Mouse (Mus musculus) frontal cortex, adult (tissue): ENCODE results near the gene Kdm2b.

Source experiments
- ATAC-seq: cut with Nextera tagmentation; 2 replicates; pipeline ENCODE4 v1.9.2; 2017; ENCODE audit warnings: mild to moderate bottlenecking, moderate library complexity, mixed read lengths; ENCODE audit not compliant: low TSS enrichment

The Kdm2b gene

DNA sequence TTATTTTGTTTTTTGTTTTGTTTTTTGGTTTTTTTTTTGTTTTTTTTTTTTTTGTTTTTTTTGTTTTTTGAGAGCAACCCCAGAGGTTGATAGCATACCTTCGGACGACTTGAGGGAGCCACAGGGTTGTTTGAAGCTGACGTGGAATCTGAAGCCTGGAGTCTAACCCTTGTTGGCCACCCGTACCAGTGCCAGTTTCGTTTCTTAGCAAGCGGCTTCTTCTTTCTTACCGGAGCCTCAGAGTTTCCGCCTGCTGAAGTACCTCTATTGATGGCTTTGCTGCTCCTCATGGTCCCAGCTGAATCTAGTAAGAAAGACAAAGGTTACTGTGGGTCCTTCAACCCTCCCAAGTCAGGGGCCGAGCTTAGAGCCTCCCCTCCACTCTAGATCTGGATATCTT is 22.1 kb upstream of the Kdm2b start:
- no peak for ATAC-seq

DNA sequence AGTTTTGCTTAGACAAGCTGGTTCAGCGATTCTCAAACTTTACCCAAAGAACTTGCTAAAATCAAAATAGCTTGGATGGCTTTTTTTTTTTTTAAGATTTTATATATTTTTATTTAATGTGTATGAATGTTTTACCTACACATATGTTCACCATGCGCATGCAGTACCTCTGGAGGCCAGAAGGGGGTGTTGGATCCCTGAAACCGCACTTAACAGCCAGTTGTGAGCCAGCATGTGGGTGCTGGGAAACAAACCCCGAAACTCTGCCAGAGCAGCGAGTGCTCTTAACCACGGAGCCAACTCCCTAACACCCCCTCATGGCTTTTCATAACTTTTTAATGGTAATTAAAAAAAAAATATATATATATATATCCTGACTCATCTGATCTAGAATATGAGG is 21.2 kb upstream of the Kdm2b start:
- no peak for ATAC-seq

DNA sequence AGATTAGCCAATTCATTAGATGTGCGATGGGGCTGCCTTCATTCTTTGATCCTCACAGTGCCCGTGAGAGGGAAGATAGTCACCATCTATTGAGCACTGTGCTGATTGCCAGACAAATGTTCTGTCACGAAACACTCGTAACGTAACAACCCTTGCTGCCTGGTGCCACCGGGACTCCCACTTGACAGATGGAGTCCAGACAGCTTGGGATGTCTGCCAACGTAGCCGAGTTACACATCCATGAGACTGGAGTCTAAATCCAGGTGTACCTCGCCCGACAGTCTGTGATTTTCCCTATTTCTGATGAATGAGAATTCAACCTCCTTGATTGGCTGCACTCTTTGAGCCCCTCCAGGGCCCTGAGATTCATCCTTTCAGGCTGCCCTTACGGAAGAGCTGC is 20.2 kb upstream of the Kdm2b start:
- no peak for ATAC-seq

DNA sequence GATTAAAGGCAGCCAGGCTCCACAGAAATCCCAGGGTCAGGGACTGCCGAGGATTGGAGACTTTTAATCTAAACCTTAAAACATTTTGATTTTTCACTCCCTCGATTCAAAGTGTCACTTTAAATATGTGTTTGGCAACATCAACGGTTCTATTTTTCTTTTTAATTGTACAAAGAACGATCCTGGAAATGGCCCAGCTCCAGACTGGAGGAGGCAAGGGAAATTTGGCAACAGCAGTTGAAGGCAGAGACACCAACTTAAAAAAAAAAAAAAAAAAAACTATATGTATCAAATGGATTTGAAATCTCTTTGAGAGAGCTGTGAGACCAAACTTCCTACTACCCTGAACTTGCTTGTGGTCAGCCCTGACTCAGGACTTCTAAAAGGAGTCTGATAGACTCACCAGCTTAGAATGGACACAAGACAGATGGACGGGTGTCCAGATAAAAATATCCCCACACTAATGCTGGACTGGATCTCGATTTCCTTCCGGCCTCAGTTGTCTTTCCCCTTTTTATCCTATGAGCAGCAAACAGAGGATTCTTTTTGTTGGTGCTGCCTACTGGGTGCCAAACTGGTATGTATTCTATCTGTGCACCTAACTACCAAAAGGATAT is 19.4 kb upstream of the Kdm2b start:
- ATAC-seq = no peak

DNA sequence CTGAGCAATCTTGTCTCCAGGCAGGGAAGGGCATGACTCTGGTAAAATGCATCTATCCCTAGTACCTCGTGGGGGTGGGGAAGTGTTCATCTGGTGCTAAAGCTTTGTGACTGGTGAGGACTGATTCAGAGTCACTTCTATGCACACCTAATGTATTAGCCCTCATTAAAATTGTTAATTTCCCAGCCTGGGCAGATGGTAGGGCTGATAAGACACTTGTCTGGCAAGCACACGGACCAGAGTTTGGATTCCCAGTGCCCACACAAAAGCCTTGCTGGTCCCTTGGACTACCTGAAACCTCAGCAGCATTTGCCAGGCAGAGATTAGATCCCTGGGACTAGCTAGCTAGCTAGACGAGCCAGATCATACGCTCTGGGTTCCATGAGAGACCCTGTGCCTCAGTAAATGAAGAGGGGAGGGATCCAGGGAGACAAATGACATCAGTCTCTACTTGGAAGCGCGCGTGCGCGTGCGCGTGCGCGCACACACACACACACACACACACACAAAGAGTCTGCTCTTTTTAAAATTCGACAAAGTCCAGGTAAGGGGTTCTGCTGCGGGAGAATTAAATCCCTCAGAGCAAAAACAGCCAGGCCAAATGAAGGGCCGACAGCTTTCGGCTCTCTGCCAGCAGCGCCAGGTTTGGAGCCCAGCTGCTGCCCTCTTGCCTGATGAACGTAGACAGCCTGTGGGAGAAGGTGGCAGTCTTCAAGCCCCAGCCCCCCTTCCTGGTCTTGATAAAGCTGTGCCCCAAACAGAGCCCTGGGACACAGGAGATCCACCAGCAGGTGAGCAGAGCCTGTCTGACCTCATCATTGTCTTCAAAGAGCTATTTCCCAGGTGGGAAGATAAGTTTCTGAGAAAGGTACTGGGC is 16.3 kb upstream of the Kdm2b start:
- no peak for ATAC-seq

DNA sequence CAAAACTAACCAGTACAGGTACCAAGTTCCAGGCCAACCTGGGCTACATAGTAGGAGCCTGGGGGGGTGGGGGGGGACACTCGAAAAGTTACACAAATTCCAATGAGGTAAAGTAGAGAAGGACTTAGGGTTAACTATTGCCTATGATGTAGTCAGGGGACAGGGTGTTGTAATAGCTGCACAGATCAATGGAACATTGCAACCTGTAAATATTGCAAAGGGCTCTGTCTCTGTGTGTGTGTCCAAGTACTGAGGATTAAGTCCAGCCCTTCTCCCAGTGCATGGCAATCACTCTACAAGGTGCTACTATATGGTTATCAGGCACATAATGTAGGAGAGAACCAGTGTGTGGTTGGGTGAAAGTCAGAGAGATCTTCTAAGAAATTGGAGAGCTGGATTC is 11.3 kb upstream of the Kdm2b start:
- ATAC-seq = no peak

DNA sequence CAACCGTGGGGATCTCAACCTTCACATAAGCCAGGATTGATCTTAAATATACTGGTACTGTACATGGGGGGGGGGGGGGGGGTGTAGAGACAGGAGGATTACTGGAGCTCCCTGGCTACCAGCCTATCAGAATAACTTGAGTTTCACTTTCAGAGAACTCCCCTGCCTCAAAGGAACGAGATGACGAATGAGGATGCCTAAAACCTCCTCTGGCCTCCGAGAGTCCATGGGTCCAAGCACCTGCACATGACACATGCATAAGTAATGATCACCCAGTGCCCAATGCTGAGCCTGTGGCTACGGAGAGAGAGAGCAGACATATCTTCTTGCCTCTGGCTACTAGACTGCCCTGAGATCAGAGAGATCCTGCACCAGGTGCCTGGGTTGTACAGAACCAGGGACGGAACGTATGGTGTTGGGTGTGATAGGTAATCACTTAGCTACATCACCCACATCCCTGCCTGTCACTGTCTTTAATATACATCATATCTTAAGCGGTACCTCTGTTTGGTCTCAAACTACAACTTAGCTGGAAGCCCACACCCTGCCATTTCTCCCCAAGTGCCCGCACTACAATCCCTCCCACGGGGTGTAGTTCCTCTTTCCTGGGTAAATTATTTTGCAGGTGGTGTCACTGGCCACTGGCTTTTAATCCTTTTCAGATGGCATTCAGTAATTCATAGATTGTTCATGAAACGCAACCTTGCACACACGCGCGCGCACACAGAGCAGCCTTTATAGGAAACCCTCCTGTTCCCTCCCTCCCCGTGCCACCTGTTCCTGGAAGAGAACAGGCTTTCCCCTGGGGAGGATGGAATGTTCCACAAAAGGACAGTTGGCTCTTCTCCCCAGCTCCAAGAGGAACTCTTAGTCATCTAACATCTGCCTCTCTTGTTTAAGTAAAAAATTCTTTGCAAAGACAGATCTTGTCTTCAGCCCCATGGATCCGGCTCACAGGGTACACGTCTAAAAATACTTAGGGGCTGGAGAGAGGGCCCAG is 7.9 kb upstream of the Kdm2b start:
- ATAC-seq = peak; percentile 91

DNA sequence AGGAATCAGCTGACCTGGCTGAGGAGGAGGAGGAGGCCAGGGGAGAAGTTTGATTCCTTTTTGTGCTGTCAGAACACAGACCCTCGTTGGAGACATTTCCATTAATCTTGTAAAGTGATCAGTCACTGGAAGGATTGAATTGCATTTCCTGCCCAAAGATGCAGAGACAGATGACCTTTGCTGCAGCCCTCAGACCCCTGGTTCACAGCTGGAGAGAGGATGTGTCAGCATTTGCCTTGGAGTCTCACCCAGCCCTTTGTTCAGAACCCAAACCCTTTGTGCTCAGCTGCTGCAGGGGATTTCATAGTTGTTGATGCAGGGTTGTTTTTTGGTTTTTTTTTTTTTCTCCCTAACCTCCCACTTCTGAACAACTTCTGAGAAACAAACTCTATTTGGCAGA is 5.3 kb upstream of the Kdm2b start:
- ATAC-seq = no peak

DNA sequence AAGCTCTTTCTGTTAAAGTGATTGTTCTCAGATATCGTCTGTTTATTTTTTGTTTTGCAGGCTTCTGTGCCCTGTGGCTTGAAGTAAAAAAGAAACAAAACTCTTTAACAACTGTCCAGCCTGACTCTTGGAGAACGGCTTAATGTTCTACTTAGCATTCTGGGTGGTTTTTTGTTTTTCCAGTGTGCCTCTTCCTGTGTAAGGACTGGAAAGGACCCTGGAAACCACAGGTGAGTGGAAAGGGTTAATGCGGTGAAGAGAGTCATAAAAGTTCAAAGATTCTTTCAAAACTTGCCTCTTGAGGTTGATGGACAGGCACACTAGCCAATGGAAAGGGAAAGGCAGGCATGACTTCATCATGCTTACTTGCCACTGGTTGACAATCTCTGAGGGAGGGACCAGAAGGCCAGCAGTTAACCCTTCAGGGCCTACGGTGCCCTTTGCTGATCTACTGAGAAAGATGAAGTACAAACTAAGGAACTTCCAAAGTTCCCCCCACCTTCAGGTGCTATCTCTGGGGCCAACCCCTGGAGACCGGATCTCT is 4.8 kb upstream of the Kdm2b start:
- ATAC-seq = 0 out of 2 replicates have a peak, but pooled peaks have one; percentile 56

DNA sequence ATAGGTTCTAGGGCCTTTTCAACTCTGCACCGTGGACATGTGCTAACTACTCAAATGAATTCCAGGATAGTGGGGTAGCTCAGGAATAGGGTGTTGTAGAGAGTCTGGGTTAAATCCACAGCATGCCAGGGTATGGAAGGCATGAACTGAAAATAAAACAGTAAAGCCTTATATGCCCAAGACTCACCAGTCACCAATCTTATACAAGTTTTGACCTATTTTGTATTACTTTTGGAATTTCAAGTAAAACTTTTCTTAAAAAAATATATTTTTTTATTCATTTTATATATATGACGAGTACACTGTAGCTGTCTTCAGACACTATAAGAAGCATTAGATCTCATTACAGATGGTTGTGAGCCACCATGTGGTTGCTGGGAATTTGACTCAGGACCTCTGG is 4.2 kb upstream of the Kdm2b start:
- ATAC-seq = no peak

DNA sequence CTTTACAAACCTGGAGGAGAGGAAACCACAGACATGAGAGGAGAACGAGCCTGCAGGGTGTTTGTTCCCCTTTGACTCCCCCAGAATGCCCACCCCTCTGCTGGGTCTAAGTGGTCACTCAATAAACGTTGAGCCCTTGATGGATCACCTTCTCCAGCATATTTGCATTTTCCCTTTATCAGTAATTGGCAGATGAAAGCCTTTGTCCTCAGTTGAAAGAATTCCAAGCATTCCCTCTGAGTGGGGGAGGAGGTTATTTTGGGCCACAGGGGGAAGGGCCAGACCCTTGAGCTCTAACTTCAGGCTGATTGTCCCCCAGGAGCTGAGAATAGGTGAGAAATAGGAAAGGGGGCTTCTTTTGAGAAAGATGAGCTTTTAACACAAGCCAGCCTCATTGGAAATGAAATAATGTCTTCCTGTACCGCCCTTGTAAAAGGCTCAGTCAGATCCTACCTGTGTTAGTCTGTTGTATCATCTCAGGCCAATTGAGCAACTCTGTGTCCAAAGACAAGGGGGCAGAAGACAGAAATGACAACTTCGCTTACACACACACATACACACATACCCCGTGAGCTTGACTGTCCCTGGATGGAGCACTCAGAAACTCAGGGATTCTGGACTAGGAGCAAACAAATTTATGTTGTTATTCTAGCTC is 1.9 kb upstream of the Kdm2b start:
- no peak for ATAC-seq

DNA sequence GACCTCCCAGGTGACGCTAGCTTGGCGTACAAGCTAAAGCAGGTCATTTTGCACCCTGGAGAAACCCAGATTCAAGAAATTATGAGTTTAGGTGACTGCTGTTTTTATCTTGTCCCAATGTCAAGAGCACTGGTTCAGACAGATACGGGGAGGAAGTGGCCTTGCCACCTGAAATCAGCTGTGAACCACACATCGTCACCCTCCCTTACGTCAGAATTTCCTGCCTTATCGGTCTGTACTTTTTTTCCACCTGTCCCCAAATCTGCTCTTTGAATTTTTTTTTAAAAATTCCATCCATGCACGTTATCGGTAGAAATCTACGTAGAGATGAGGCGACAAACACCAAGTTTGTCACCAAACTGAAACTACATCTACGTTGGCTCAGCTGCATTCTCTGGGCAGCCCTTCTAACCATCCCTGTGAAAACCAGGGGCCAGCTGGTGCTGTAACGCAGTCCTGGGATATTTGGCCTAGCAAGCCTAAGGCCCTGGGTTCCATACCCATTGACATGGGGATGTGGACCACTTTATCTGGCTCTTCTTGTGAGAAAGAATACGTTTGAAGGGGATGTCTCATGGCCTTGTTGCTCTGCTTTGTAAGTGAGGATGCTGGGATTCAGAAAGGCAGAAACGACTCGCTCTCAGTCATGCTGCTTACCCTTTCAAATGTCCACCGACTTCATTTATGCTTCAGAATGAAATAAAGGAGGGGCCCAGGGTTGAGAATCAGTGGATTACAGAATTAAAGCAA is 963 bp upstream of the Kdm2b start:
- no peak for ATAC-seq

DNA sequence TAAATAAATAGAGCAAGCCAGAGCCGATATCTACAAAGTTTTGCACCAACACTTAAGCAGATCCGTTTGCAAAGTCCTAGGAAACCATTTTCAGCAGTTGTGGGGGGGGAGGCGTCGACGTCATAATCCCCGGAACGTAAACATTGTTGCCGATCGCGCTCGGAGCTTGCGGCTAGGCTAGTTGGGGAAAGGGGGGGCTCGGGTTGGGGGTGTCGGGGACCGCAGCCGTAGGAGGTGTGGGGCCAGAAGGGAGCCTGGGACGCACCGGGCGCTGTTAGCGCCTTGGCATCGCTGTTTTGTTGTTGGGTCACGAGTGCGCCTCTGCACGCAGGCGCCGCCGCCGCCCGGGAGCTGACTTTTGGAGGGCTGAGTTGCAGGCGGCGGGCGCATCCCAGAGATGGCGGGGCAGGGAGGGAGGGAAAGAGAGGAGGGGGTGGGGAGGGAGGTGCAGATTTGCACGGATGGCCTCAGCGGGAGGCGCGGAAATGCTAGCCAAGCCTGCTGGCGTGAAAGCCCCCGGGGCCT is 560 bp downstream of the Kdm2b start:
- ATAC-seq = peak; percentile 60

DNA sequence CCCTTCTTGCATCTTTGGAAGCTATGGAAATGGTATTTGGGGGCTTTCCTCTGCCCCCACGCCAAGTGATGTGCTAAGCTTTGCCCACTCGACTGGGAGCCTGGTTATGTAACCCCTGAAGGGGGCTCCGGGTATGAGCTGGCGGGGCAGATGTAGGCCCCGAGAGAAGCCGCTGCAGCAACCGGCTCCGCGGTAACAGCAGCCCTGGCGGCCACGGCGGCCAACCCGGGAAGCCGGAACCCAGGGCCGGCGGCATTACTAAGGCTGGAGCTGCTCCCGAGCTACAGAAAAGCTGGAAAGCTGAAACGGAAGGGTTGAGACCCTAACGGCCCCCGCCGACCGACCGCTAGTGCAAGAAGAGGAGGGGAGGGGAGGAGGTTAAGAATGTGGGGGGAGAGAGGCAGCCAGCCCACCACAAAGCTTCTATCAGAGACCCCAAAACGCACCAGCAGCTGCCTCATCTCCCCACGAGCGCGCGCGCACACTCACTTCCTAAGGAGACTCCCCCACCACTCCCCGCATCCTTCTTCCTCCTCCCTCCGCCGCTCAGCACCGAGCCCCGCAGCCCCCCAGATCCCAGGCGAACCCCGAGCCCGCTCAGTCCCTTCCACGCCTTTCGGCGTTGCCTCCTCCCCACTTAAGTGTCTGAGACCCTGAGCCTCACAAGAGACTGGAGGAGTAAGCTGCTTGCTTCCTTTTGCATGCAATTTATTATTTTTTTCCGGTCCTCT is 1.4 kb downstream of the Kdm2b start:
- peak; percentile 58; the same call in 1 of the 2 replicates for ATAC-seq

DNA sequence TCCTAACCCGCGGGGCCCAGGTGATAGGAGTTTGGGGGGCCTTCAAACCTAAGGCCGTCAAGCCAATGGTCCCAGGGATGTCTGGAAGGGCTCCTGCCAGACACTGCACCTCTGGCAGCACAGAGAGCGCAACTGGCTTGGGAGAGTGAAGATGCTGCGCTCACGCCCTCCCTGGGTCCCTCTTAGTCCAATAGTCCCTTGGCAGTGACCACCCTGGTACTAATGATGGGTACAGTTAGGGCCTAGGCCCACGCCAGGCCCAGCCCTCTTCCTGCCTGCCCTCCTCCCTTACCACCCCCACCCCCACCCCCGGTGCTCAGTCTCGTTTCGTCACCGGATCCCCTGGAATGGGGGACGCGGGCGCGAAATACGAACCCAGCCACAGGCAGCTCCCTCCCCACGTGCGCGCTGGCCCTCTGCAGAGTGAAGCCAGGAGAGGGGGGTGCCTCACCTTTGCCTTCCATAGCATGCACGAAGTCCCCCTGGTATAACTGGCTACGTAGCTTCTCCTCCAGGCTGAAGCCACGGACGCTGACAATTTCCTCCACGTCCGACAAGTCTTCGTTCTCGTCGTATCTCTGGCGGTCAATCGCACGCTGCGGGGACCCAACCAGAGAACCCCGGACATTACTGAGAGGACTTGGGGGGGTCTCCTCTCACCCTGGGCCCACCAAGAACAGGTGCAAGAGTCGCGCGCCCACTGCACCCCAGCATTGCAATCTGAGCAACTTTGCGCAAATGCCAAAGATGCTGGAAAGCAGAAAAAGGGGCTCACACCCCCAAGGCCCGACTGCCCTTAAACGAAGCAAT is 2.2 kb downstream of the Kdm2b start:
- no peak for ATAC-seq

DNA sequence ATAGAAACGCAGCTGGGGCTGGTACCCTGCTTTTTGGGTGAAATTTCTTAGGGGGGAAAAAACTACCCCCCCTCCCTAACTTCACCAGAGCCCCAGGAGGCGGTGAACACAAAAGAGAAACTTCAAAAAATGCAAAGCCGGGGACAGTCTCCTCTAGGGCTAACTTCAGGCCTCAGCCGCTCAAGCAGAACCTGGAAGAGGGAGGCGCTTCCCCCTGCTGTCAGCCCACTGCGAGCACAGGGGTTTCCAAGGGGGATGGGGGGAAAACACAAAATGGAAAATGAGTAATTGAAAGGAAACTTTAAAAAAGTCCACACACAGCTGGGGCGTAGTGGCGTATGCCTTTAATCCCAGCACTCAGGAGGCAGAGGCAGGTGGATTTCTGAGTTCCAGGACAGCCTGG is 3.5 kb downstream of the Kdm2b start:
- no peak for ATAC-seq

DNA sequence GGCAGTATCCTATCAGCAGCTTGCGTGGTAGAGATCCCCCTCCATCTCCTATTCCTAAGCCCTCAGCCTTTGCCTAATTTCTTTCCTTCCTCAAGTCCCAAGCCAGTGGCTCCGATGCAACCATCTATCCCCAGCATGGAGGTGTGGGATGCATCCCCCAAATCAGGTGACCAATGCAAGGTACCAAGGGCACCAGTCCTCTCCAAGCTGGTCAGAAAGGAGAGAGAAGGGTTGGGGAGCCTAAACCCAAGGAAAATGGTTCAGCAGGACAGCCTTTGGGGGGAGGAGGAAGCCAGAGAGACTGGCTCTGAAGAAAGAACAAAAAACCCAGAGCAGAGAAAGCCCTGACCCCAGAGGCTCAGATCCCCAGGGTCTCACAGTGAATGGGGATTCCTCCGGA is 4.3 kb downstream of the Kdm2b start:
- no peak for ATAC-seq

DNA sequence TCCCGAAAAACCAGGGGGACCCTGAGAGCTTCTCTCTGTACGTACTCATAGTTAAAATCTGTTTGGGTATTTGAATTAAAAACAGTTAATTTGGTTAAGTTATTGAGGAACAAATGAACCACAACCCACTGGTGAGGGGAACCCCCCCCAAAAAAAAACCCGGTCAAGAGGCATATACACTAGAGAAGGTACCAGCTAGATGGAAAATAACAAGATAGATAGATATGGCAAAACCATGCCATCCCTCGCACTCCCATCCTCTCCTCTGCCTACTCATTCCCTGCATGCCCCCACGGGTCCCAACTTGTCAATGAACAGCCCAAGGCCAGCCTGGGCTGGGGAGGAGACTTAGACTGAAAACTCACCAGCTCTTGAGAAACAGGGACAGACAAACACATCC is 5.1 kb downstream of the Kdm2b start:
- ATAC-seq = no peak

DNA sequence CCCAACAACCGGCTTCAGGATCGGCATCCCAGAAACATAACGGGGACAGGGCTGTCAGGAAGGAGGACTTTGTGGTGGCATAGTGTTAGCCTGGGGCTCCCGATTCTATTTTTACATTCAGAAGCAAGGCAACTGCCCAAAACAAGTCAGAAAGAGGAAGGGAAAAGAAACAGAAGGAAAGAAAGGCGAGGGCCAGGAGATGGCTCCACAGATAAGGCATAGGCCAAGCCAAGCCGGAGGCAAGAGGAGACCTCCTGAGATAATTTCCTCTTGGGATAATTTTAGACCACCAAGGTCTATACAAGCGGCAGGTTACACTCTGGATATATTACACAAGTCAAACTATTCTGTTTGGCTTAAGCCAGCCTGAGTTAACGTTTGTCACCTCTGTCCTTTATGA is 10.7 kb downstream of the Kdm2b start:
- ATAC-seq = no peak
